Mouse (Mus musculus): ENCODE data around the gene Bcar1.

The Bcar1 gene

DNA sequence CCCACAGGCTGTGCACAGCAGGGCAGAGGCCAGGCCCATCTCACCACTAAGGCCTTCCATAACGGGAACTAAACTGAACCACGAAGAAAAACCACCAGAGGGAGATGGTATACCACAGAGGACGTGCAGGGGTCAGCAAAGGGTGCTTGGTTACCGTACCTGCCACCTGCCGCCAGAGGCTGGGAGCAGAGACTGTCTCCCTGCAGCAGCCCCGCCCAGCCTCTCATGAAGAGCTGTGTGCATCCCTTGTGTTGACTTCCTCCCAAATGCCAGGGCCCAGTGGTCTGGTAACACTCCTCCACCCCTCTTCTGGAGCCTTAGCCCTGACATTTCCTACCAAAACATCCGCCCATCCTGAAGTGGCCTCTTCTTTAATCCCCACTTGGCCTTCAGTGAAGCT, 4.0 kb downstream of the Bcar1 start:
- in situ Hi-C loops (cut with MseI, MboI), result no loop called here

DNA sequence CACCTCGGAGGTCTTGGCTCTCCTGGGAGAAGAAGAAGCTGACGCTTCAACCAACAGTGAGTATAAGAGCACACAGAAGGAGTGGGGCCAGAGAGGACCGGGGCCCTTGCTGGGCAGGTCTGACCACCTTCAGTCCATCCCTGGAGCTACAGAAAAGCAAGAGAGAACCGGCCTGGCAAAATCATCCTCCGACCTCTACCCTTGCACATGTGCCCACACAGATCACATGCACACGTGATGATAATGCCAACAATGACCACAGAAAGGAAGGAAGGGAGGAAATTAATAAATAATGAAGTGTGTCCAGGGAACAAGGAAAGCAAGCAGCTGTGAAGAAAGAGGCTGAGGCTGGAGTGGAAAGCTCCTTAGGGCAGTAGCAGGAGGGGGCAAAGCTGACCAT, 4.7 kb downstream of the Bcar1 start:
- in situ Hi-C loops (cut with MseI, MboI), result no loop called here

DNA sequence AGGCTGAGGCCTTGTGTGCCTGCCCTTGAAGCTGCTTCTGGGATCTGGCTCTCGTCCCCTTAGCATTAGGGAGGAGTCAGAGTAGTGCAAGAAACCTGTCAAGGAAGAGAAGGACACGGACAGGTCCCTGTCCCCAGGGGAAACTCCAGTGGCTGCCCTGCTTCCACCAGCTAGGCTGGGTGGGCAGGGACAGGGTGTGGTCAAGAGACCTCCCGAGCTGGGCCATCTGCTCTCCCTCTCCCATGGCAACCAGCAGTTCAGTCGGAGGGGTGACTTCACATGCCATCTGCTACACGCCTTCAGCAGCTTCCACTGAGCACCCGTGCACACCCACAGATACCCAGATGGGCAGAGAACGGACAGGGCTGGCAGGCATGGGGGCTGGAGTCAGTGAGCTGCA, 7.3 kb downstream of the Bcar1 start:
- in situ Hi-C loops (cut with MseI, MboI), result no loop called here

DNA sequence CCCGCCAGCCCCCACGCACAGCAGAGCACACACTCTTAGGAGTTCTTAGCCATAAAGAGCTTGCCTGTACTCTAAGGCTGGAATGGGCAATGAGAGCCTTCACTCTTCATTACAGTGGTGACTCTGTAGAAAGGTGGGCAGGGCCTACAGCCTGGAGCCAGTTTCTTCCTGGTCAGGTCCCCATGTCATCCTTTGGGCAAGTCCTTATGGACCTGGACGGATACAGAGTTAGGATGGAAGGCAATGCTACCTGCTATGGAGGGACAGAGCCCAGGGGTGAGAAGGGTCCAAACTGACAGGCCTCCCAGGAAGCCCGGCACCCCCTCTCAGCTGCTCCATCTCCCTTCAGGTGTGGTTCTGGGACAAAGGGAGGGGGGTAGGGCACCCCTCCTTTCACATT, 7.8 kb downstream of the Bcar1 start:
- in situ Hi-C loops (cut with MseI, MboI), result no loop called here

DNA sequence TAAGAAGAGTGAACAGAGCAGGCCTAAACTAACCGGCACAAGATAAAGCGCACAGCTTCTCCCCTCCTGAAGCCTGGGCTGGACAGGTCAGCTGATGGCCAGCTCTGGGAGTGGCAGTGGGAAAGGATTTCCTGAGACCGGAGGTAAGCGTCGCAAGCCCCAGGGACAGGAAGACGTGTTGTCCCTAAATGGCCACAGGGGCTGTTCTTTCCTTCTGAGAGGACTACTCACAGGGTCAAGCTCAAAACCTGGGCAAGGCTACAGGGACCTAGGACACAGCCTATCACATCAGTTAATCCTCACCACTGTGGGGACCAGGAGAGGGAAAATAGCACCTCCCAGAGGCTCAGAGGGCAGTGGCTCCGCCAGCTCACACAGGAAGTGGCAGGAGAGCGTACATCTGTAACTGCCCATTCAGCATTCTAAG, 8.3 kb downstream of the Bcar1 start:
- in situ Hi-C loops (cut with MseI, MboI), result no loop called here

DNA sequence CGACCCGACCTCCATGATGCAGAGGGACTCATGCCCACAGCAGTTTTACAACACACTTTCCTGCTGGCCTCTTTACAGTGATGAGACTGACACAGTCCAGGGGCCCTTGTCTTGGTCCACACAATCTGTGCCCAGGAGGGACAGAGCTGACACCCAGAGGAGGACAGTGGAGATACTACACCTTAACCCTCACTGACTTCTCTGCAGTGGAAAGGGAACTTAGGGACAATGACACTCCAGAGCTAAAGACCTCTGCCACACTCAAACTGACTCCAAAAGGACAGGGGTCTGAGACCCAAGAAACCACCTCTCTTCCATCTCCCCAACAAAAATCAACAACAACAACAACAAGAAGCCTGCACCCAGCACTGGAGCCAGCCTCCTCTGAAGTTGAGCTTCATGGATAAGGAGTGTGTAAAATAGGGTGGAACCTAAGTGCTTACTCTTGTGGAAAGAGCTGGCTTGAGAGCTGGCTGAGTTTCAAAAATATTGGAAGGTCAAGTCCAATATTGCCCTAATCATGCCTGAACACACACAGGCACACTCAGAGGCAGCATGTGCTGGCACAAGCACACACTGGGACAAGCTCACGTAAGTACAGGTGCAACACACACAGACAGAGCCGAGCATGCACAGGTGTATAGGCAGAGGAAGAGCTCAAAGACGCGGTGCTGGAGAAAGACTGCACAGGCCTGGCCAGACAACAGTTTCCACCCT, 9.2 kb downstream of the Bcar1 start:
- in situ Hi-C loops (cut with MseI, MboI), result no loop called here

DNA sequence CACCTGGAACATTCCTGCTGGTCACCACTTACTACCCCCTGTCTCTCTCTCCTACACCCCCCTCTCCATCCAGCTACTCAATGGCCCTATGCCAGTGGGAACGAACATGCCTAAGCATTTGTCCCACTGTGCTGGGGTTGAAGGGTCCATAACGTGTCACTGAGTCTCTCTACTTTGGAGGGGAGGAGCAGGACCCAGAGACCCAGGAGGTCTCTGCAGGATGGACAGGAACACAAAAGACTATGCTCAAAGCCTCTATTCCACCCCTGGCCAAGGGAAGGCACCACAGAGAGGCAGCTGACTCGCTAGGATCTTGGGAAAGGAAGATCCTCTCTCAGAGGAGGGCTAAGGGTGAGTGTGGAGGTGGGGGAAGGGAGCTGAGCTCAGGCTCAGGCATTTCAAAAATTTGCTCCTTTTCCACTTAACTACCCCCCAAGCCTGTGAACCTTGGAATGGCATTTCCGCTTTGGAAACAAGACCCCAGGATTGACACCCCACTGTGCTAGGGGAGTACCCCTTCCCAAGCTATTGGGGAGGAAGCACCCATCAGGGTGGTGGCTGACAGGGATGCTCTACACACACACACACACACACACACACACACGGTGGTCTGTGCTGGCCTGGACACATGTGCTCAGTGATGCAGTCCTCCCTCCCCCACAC, 9.9 kb downstream of the Bcar1 start:
- in situ Hi-C loops (cut with MseI, MboI), result no loop called here

DNA sequence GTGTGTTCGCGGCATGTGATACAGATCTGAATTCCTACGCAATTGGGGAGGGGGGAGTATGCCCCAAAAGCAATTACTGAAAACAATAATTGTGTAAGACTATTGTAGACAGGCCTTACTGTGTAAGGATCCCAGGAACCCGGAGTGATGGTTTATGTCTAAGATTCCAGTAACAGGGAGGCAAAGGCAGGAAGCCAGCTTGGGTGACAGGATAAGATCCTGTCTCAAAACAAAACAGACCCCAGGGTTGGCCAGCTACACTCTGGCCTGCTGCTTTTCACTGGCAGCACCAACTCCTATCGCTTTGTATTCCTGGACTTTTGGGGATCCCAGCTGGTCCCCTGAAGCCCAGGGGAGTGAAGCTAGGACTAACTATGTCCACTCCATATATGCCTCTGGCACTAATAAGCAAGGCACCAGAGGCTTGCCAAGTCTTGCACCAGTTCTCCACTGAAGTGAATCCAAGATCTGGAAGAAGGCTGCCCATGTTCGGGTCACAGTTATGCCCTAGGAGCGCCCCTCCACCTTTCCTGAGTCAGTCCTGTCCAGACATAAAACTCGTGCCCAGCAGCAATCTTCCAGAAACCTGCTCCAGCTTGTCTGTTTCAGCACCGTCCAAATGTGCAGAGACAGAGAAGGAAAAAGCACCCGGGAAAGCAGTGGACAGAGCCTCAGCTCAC, 11.1 kb downstream of the Bcar1 start:
- in situ Hi-C loops (cut with MseI, MboI), result no loop called here

DNA sequence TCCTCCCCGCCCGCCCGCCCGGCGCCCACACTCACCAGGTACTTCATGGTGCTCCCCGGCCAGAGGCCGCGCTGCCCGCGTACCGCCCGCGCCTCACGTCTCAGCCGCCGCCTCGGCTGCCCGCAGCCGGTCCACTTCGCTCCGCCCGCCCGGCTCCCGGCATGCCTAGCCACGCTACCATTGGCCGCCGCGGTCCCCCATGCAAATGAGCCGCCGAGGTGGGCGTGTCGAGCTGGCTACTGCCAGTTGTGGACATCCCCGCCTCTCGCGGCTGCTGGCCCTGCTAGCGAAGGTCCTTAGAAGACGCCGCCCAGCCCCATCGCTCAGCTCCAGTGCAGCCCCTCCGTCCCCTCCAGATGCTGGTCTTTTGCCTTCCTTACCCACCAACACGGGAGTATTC, 11.6 kb downstream of the Bcar1 start:
- in situ Hi-C loops (cut with MseI, MboI), result no loop called here

DNA sequence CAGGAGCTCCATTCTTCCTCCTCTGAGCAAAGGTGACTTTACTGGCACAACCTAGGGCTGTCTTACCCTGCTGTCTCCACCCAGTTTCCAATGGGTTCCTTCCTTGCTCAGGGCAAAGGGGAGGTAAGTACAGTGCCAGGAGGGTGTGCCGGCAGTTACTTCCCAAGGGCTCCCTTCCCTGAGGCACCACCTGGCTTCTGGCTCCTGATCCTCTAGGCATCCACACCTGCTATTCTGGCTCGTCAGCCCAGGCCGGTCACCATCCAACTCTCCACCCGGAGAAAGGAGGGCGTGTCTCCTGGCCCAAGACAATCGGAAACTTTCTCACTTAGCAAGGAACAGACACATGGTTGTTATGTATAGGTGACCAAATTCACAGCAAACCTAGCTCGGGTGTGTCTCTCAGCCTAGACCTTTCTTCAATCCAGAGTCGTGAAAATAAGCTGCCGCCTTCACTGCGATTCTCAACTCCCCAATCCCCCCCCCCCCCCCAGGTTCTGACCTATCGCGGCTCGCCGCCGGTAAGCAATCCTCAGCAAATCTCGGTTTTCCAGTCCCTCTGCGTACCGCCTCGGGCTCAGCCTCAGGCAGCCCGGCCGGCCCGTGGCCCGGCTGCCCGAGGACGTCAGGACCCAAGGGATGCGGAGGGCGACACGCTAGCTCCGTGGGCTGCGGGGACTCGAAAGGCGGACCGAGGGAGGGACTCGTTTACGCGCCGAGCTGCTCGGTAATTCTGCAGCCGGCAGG, 12.2 kb downstream of the Bcar1 start:
- in situ Hi-C loops (cut with MseI, MboI), result no loop called here

DNA sequence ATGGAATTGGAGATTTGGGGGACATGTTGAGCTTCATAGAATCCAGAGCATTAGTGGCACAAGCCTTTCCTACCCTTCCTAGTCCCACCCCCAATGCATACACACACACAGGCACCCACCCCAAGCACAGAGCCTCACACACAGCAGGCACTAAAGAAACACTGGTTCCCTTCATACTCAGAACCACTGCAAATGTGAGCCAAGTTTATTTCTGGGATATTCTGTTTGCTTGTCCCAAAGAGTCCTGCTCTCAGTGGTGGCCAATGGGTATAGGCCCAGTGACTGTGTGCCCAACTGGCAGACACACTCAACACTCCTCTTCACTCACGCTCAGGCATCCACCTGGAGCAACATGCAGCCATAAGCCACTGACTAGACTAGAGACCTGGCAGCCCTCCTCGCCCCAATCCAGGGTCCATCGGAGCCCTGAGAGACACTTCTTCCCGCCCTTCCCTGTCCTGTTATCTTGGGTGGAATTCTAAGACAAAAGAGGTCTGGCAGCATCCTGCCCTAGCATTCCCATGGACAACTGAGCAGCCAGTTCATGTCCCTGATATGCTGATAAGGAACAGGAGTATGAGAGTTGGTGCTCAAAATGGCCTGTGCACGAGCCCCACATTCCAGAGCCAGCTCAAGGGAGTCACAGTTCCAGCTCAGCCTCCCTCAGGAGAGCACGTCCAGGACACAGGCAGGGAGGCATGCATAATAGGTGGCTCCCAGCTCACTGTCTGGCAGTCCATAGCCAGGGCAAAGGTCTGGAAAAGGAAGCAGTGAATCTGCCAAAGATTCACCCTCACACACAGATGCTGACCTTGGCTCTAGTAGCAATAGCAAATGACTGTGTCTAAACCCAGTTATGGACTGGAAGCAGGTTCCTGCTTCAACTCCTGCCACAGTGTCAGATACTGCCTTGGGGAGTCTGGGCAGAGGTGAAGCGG, 14.1 kb downstream of the Bcar1 start:
- in situ Hi-C loops (cut with MseI, MboI), result no loop called here

DNA sequence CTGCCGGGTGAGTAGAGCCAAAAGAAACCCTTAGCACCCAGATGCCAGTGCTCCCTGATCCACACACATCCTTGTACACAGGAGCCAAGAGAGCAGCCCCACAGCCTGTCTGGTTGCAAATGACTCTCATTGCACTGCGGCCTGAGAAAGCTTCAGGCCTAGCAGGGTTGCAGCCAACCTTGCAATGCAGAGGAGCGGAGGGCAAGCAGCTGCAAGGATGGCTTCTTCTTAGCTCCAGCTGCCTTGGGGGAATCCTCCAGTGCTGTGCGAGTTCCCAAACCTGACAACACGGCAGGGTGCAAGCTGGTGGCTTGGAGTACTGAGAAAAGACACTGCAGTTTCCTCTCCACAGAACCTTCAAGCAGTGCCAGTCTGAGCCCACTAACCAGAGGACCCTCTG, 15.1 kb downstream of the Bcar1 start:
- in situ Hi-C loops (cut with MseI, MboI), result no loop called here

DNA sequence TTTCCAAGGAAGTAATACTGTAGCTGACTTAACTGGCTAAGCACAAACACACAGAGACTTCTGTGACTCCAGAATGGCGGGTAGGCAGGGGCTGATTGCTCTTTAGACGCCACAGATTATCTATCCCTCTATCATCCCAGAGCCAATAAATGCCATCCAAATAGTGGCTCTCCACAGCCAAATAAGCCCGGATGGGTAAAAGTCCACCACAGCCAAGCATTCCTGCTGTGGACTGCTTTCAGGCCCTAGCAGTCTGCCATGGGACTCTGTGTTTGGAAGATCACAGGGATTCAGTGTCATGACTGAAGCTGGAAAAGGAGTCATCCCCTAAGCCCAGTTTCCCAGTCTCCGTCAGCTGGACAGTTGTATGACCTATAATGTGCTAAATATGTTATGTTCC, 16.1 kb downstream of the Bcar1 start:
- in situ Hi-C loops (cut with MseI, MboI), result no loop called here

DNA sequence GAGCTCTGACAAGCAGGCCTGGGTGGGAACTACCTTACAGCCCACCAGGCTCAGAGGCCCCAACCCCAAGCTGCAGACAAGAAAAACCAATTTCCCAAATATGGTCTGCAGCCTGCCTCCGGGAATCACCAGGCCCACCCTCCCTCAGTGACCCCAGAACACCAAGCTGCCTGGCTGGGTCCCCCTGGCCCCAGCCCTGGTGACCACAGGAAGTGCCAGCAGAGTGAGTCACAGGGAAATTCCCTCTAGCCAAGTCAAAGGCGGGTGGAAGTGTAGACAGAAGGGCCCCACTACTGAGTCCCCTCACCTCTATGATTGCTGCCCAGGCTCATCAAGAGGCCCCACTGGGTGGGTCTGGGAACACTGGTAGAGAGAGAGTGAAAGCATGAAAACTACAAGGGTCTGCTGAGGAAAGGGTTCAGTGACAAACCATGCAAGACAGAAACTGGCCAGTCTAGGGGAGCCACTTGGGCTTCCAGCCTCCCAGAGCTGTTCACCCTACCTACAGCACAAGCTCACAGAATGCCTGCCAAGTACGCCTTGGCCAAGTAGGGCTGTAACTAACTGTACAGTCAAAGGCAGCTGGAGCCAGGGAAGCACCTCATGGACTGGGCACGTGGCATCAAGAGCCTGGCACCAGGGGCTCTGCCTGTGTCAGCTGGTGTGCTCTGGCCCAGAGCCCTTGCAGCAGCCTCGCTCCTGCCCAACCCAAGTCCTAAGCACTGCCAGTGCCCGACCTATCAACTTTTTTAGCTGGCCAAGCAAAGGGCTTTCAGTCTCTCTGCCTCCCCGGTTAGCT, 17.3 kb downstream of the Bcar1 start:
- in situ Hi-C loops (cut with MseI, MboI), result no loop called here

DNA sequence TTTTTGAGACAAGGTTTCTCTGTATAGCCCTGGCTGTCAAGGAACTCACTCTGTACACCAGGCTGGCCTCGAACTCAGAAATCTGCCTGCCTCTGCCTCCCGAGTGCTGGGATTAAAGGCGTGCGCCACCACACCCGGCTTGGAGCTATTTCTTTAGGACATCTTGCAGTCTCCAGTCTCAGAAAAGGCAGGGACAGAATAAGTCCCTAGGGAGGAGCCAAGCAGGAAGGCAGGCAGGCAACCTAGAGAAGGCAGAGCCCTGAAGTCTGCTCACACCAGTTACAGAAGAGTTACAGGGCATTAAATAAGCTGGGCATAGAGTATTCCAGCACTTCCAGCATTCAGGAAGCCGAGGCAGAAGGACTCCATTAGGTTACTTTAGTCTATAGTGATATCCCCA, 18.3 kb downstream of the Bcar1 start:
- in situ Hi-C loops (cut with MseI, MboI), result no loop called here

DNA sequence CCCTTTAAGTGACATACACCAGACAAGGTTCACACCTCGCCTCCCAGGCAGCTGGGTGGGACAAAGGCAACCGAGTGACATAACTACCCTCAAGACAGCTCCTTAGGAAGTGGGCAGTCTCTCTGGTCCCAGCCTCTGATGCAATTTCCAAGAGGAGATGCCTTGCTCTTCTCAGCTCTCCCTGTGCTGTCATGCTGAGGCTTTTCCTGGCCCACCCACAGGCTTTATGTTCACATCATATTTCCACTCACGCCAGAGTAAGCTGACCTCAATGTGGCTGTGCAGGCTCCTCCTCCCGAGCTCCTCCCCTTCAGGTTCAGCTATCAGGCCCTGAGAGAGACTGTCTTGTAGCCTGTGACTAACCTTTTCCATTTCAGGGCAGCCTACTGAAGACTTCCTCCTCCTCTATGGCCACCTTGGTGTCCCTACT, 23.5 kb downstream of the Bcar1 start:
- in situ Hi-C loops (cut with MseI, MboI), result no loop called here

DNA sequence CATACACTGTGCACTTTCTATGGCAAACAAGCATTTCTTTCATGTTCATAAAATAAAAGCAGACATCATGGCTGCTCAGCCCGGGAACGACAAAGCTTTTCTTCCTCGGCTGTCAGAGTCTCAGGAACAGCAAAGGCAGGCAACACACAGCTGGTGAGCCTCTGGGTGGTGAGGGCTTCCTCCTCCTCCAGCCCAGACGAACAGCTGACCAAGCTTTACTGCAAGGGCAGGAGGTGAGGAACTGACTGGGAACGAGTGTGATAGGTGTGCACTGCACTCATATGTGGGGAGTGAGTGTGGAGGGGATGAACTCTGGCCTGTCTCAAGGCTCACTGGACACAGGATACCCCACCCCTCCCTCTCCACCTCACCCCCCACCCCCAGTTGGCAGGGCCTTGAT, 24.7 kb downstream of the Bcar1 start:
- in situ Hi-C loops (cut with MseI, MboI), result no loop called here

DNA sequence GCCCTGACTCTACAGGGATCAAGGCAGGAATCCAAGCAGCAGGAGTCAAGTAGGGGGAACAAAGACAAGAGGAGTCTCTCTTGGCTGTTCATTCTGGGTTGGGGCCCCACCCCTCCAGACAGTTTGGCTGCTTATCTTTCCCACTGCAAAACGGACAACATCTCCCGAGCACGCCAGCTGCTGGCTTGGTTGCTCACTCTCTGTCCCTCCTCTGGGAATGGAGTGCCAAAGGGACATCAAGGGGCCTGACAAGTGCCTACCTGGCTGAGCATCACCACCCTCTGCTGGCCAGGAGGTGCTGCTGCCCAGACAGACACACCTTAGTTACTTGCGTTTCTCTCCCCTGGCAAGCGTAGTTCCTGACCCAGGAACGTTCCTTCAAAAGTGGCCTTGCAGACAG, 25.7 kb downstream of the Bcar1 start:
- in situ Hi-C loops (cut with MseI, MboI), result no loop called here

DNA sequence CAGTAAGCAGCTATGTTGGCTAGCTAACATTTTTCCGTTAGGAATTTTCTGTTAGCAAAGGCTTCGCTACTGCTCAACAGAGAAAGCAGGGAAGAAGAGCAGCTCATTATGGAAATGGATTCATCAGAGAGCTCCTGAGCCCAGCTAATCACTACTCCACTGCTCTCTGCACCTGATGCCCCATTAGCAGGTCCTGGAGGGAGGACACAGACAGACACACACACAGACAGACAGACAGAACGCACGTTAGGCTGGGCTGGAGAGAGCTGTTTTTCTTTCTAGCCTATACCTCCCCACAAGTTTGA, 26.2 kb downstream of the Bcar1 start:
- in situ Hi-C loops (cut with MseI, MboI), result no loop called here

DNA sequence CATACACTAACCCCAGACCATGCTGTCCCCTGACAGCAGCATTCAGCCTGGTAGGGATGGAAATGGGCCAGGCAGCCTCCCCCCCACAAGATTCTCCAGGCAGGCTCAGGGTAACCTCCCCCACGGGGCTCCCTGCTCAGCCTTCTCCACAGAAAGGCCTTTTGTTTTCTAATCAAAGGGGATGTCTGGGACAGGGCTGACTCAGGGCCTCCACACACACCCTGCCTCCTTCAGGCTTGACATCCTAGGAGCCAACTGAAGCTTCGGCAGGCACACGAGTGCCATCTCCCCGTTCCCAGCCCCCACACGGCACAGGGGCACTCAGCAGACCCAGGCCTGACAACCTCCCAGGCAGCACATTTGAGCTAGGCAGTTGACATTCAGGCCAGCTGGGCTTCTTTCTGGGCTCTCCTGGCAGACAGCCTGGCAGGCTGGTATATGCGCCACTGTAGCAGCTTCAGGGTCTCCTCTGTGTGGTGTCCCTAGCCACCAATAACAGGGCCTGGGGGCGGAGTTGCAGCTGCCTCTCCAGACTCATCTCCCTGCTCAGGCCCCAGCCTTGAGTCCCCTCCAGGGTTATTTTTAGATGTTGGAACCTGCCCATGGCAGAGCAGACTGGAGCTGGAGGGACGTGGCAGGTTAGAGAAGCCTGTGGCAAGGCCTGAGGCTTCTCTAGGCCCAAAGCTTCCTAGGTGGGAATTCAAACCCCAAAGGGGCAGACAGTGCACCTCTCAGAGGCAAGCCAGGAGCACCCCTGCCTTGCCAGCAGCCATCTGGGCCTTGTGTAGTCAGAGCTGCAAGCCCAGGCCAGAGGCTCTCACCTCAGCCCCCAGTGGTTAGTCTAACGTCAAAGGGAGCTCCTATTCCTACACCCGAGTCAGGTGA, 26.8 kb downstream of the Bcar1 start:
- in situ Hi-C loops (cut with MseI, MboI), result no loop called here

Data from mouse trophoblast stem cell (cell line).